Mouse (Mus musculus) right cerebral cortex, postnatal 25 days (tissue): Measurements from ENCODE around the gene Oosp1.

ENCODE experiments used
- DNase-seq: peaks from one replicate; pipeline ENCODE4 v3.0.0; 2022

Oosp1 gene

GRCm38 (mm10) chr19:11690839-11691238 lies at the start of gene Oosp1:
Gene Oosp1 (minus strand): TSS chr19:11691150.
- no peak for DNase-seq

- no peak for DNase-seq
These were observed 45.5 kb upstream of the Oosp1 start for GRCm38 (mm10) chr19:11736455-11736854.

- DNase-seq: no peak
These were observed 39.3 kb upstream of the Oosp1 start for GRCm38 (mm10) chr19:11730278-11730677.

GRCm38 (mm10) chr19:11727304-11727703 lies 36.4 kb upstream of the Oosp1 start:
- DNase-seq: no peak

GRCm38 (mm10) chr19:11725915-11726314 lies 35.0 kb upstream of the Oosp1 start:
- DNase-seq: no peak

GRCm38 (mm10) chr19:11724275-11724674 lies 33.3 kb upstream of the Oosp1 start:
- DNase-seq: no peak

- DNase-seq: no peak
These were observed 32.9 kb upstream of the Oosp1 start for GRCm38 (mm10) chr19:11723870-11724269.

- no peak for DNase-seq
These were observed 29.1 kb upstream of the Oosp1 start for GRCm38 (mm10) chr19:11720071-11720470.

GRCm38 (mm10) chr19:11712451-11712850 lies 21.5 kb upstream of the Oosp1 start:
- no peak for DNase-seq

GRCm38 (mm10) chr19:11698342-11698741 lies 7.4 kb upstream of the Oosp1 start:
- no peak for DNase-seq

- no peak for DNase-seq
These were observed 5.8 kb upstream of the Oosp1 start, which contains the start of gene Oosp3 for GRCm38 (mm10) chr19:11696755-11697154. Gene Oosp3 (plus strand): TSS chr19:11697055.

GRCm38 (mm10) chr19:11691454-11691853 lies 504 bp upstream of the Oosp1 start:
- no peak for DNase-seq

- DNase-seq: no peak
These were observed 29.4 kb downstream of the Oosp1 start for GRCm38 (mm10) chr19:11661562-11661961.

GRCm38 (mm10) chr19:11660459-11660858 lies 30.5 kb downstream of the Oosp1 start, which contains the start of gene Oosp2:
Gene Oosp2 (minus strand): TSS chr19:11660559.
- DNase-seq: no peak

- no peak for DNase-seq
These were observed 31.8 kb downstream of the Oosp1 start for GRCm38 (mm10) chr19:11659142-11659541.

- DNase-seq: no peak
These were observed 41.4 kb downstream of the Oosp1 start for GRCm38 (mm10) chr19:11649564-11649963.

- no peak for DNase-seq
These were observed 44.8 kb downstream of the Oosp1 start for GRCm38 (mm10) chr19:11646166-11646565.

- DNase-seq: no peak
These were observed 50.2 kb downstream of the Oosp1 start, which contains the start of gene Ms4a3 for GRCm38 (mm10) chr19:11640732-11641131. Gene Ms4a3 (minus strand): TSS chr19:11640851.

- no peak for DNase-seq
These were observed 51.9 kb downstream of the Oosp1 start for GRCm38 (mm10) chr19:11639038-11639437.

- DNase-seq: no peak
These were observed 55.4 kb downstream of the Oosp1 start for GRCm38 (mm10) chr19:11635572-11635971.

GRCm38 (mm10) chr19:11634330-11634729 lies 56.6 kb downstream of the Oosp1 start:
- DNase-seq: no peak

- no peak for DNase-seq
These were observed 57.2 kb downstream of the Oosp1 start for GRCm38 (mm10) chr19:11633732-11634131.

- no peak for DNase-seq
These were observed 65.7 kb downstream of the Oosp1 start for GRCm38 (mm10) chr19:11625231-11625630.

GRCm38 (mm10) chr19:11624800-11625199 lies 66.2 kb downstream of the Oosp1 start:
- DNase-seq: no peak

GRCm38 (mm10) chr19:11623551-11623950 lies 67.4 kb downstream of the Oosp1 start, which contains the start of gene Ms4a2:
Gene Ms4a2 (minus strand): TSS chr19:11623719.
- no peak for DNase-seq
